Mouse (Mus musculus) G1E (cell line): Measurements from ENCODE around the gene Srf.

Source experiments
- CTCF ChIP-seq: IDR thresholded peaks from 2 replicates; pipeline ENCODE4 v1.5.1; 2012; ENCODE audit warnings: low read depth, low read length, inconsistent platforms, mixed read lengths
- GATA1 ChIP-seq: IDR thresholded peaks from 2 replicates; pipeline ENCODE4 v1.6.1; 2012; ENCODE audit warnings: borderline replicate concordance, low read length, inconsistent platforms, mixed read lengths
- POLR2AphosphoS5 ChIP-seq: IDR thresholded peaks from 2 replicates; pipeline ENCODE4 v1.6.1; 2012; ENCODE audit warnings: low read depth, low read length, inconsistent platforms; ENCODE audit not compliant: insufficient replicate concordance
- TAL1 ChIP-seq: conservative IDR thresholded peaks from 2 replicates; pipeline ENCODE4 v1.6.1; 2012; ENCODE audit warnings: low read depth, low read length, inconsistent platforms, mixed read lengths

DNA sequence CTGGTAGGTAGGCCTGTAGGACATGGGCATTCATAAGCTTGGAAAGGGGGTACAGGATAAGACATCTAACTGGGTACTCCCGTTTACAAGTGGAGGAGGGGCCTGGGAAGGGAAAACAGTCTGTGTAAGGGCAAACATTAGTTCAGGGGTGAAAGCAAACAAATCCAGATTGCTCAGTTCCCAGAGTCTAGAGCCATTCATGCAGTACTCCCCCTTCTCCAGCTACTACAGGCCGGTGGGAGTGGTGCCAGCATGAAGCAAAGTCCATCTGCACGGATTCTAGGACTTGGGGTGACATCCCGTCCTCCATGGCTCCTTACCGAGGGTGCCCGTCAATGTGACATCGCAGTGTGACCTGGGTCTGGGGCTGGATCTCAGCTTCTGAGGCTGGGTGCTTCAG, 34.5 kb upstream of the Srf start:
- no peak for TF ChIP-seq CTCF
- TF ChIP-seq TAL1: no peak
- TF ChIP-seq POLR2AphosphoS5: no peak
- TF ChIP-seq GATA1: no peak
